Mouse (Mus musculus) thymus, postnatal 10 days (tissue): ENCODE measurements around the gene Phospho1.
A peak's percentile ranks its signal among the peaks of the same experiment; 100 is the strongest.

Experiments used
- DNase-seq, 2 experiments: peaks; one replicate each; pipeline ENCODE4 v3.0.0; 2021; ENCODE audit warnings: low spot score in 2 of 2

The Phospho1 gene

DNA sequence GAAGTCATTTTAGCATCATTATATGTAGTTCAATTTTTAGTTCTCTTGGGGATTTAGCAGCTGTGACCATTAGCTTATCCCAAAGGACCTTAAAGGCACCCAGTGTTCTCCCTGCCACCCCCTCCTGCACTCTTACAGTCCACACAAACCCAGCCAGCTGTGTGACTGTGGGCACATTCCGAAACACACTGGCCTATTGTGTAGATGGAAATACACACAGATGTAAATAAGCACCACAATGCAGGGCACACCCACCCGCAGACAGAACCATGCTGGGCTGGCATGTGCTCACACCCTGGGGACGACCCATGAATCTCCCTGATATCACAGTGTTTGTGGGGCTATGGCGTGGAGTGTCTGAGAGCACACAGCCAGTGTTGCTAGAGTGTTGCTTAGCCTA, 12.1 kb upstream of the Phospho1 start:
- no peak for DNase-seq

- no peak for DNase-seq
Observed at GRCm38 (mm10) chr11:95814101-95814500, 10.2 kb upstream of the Phospho1 start.

DNA sequence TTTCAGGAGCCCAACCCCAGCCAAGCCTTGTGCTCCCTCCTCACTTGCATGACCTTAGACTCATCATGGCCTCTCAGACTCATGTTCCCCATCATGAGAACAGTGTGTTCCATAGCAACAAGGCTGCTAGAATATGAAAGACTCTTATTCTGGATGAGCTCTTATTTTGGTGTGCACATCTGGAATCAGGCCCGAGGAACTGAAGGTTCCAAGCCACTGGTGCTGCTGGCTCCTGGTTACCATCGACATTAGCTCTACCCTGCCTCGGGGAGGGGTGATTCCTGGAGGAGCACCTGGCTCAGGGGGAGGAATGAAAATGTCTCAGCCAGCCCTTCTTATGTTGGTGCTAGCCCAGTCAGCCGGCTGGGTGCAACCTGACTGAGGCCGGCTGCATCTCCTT, 9.4 kb upstream of the Phospho1 start:
- no peak for DNase-seq

DNA sequence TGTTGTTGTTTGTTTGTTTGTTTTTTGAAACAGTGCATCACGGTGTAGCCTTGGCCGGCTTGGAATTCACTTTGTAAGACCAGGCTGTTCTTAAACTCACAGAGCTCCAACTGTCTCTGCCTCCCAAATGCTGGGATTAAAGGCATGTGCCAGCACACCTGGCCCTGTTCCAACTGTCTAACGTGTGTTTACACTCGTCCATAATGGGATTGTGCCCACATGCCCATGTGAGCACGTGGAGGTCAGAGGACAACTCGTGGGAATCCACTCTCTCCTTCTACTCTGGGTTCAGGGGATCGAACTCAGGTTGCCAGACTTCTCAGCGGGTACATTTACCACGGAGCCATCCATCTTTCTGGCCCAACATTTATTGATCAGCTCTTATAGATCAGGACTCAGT, 8.9 kb upstream of the Phospho1 start:
- DNase-seq = no peak

DNA sequence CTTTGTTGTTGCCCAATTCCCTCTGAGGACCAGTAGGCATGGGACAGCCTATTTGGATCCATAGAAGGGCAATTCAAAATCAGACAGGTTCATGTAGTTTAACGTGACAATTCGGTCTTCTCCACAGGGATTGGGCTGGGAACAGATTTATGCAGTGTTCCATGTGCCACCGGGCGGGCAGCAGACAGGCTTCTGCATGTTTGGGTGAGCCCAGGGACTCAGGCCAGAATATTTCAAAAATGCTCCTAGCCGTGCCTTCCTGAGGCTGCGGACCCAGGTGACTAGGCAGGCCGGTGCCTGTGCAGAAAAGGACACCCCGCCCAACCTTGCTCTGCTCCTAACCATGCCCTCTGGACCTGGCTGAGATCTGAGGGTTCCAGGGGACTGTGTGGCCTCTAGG, 5.2 kb upstream of the Phospho1 start:
- no peak for DNase-seq

GRCm38 (mm10) chr11:95821511-95821910, 2.8 kb upstream of the Phospho1 start:
- DNase-seq = no peak

DNA sequence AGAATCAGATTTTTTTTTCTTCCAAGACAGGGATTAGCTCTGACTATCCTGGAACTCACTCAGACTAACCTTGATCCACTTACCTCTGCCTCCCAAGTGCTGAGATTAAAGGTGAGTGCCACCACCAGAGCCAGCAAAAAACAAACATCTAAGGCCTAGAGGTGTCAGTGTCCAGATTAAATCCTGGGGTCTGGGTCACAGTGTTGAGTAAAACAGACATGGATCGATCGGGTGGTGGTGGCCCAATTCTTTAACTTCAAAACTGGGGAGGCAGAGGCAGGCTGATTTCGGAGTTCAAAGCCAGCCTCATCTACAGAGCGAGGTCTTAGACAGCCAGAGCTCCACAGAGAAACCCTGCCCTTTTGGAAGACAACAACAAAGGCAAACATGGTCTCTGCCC, 1.9 kb upstream of the Phospho1 start:
- DNase-seq = no peak

DNA sequence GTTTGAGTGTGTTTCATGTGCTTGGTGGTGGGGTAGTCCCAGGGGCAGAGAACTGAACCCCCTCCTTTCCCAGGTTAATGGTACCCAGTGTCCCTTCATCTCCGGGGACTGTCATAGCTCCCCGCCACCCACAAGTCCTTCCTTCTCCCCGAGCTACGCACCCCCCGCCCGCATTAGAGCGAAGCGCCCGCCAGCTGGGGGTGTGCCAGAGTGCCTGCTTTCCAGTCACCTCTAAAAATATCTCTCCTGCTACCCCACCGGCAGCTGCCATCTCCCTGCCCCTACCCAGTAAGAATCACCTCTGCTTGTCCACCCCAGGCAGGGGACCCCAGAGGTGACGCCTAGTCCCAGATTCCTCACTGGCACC, 561 bp downstream of the Phospho1 start:
- DNase-seq = no peak

DNA sequence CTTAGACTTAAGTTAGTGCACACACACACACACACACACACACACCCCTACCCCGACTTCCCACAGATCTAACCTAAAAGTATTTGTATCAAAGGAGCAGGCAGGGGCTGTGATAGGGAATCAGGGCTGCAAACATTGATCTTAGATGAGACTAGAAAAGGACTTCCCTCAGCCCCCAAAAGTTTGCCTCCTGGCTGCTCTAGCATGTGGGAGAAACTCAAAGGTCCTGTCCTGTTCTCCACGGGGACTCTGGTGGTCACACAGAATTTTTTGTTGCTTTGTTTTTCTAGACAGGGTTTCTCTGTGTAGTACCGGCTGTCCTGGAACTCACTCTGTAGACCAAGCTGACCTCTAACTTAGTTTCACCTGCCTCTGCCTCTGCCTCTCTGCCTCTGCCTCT, 1.3 kb downstream of the Phospho1 start:
- no peak for DNase-seq

DNA sequence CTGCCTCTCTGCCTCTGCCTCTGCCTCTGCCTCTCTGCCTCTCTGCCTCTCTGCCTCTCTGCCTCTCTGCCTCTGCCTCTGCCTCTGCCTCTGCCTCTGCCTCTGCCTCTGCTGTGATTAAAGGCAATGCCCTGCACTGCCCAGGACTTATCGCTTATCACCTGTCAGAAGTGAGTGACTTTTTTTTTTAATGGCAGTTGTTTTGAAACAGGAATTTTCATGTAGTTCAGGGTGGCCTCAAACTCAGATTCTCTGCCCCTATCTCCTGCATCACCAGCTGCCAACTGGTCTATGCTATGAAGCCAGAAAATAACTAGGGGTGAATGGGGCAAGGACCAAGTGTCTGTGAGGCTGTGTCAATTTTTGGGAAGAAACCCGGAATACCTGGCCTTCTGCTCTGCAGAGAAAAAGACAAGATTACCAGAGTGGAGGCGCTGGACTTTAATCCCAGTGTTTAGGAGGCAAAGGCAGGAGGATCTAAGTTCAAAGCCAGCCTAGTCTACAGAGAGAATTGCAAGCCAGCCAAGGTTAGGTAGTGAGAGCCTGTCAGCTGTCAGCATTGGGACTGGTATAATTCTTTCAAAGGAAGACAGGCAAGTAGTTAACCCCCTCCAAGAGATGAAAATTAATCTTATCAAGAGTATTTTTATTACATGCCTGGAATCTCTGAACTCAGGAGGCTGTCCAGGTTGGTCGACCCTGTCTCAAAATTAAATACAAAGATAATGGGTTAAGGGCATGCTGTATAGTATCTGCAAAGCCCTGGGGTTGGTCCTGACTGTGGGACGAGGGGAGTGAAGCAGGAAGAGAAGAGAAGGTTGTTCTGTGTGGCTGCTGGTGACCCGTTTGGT, 2.2 kb downstream of the Phospho1 start:
- no peak for DNase-seq

DNA sequence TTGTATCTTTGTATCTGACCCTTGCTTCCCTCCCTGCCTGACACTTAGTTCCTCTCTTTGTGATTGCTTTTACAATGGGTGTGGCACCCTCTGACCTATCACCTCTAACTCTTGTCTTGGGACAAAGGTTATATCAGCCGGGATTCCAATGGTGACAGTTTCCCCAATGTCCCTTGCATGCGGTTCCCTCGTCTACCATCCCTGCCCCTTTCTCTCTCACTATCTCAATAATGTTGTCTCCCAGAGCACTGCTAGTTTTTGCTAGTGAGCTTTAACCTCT, 2.8 kb downstream of the Phospho1 start:
- DNase-seq = no peak

- DNase-seq = peak in 1 of 2 experiments; percentile 77
Observed at GRCm38 (mm10) chr11:95827464-95828085, 3.3 kb downstream of the Phospho1 start.

- no peak for DNase-seq
Observed at GRCm38 (mm10) chr11:95828181-95828964, 4.1 kb downstream of the Phospho1 start.

- DNase-seq = no peak
Observed at GRCm38 (mm10) chr11:95829526-95830050, 5.3 kb downstream of the Phospho1 start.

- peak; percentile 64 to 65 for DNase-seq
Observed at GRCm38 (mm10) chr11:95830411-95831275, 6.3 kb downstream of the Phospho1 start.

- DNase-seq = no peak
Observed at GRCm38 (mm10) chr11:95831276-95831619, 6.9 kb downstream of the Phospho1 start.

DNA sequence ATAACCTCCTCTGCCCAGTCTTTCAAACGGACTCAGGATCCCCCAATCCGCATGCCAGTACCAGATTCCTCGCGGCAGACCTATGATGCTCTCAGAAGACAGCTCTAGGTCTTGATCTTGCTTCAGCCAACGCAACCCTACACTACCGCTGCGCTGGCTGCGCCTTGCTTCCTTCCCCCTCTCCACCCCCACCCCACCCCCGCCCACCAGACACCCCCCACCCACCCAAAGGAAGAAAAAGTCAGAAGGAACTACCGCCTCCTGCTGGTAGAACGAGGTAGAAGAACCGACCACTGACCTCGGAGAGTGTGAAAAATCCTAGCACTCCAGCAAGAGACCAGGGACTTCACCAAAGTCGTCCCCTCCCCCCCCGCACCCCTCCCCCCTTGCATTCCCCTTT, 7.3 kb downstream of the Phospho1 start:
- no peak for DNase-seq

GRCm38 (mm10) chr11:95832129-95833005, 8.1 kb downstream of the Phospho1 start:
- no peak for DNase-seq

DNA sequence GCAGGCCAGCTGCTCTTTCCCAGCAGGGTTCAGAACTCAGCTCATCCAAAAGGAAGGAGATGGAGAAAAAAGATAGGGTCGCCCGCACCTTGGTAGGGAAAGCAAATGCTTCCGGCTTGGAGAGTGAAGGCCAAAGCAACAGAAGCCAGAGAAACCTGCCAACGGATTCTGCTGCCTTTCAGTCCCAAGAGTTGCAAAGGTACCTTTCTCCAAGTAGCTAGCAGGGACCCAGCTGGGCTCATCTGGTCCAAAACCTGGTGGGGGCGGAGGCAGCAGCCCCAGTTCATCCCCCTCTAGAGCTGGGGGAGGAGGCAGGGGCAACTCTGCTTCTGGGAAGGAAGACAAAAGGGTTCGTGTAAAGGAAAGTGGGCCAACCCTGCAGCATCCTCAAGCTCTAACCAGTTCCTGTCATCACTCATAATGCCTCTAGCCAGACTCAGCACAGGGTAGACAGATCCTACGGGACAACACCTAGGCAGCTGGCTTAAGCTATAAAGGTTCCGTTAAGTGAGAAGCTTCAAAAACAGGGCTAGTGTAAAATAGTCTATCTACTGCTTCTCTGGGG, 8.8 kb downstream of the Phospho1 start:
- DNase-seq = peak; percentile 66 to 77

GRCm38 (mm10) chr11:95833631-95834142, 9.4 kb downstream of the Phospho1 start:
- DNase-seq = peak in 1 of 2 experiments; percentile 62
